Mouse (Mus musculus): ENCODE data around the gene Ccdc27.

Gene Ccdc27

DNA sequence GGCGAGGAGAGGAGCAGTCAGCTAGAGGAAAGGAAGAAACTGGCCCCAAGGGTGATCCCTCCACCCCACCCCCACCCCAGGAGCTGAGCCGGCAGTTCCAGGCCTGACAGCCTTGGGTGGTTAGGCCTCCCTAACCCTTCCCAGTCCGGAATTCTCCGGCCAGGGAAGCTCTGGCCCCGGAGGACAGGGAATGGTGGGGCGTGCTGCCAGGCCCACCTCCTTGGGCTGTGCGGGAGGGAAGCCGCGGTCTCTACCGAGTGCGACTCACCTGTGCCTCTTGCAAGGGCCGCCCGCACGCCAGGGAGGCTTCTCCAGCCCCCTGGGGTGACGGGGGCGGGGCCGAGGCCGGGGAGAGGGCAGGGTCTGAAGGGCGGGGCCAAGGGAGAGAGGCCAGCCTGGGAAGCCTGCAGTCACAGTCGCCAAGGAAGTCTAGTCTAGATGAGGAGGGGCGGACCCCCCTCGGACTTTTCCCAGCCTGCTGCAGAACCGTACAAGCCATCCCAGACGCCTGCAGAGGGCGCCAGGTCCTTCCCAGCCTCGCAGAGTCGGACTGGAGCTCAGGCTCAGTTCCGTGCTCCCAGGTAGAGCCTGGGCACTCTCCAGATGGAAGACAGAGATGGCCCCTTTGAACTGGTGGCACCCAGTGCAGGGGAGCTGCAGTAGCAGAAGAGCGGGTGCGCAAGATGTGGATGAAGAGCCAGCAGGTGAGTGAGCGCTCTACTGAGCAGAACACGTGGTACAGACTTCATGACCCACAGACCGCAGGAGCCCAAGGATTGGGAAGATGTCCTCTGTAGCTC, 16.6 kb downstream of the Ccdc27 start, which contains the start of gene Smim1:
TSS of gene Smim1 (minus strand) at position 590 of the 800 bp plus-strand sequence.
- DNase-seq (ENCODE audit: low spot score) = no peak

GRCm38 (mm10) chr4:154024729-154025521, 17.6 kb downstream of the Ccdc27 start:
- DNase-seq (ENCODE audit: low spot score) = no peak

DNA sequence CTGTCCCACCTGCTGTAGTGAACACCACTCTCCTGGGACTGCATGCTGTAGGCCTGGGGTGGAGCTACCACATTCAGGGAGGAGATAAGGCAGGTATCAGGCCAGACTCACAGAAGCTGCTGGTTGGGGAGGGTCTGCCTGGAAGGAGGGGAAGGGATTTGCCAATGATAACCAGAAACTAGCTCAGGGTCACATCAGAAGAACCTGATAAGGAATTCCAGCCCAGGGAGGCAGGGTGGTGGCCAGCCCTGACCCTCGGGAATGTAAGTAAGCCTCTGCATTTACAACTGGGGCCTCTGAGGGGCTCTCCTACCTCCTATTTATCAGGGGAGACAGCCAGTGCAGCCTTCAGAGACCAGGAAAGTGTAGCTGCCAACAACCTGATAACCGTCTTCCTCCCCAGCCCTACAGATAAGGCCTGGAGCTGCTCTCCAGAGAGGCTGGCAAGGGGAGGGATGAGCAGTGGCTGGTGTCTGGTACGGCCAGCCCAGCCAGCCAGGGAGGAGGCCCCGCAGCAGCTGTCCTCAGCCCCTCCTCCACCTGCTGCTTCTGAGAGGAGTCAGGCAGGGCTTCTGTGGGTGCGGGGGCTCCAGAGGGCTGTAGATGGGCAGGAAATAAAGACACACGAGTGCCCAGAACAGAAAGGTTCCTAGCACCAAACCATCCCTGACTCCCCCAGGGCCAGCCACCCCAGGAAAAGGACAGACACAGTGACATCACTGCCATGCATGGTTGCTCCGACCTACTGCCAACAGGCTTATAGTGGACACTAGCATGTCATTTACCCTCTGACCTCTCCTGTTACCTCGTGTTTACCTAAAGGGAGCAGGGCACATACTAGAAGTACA, 18.5 kb downstream of the Ccdc27 start:
- no peak for DNase-seq (ENCODE audit: low spot score)

GRCm38 (mm10) chr4:154022844-154023243, 19.6 kb downstream of the Ccdc27 start:
- DNase-seq (ENCODE audit: low spot score) = no peak

- DNase-seq (ENCODE audit: low spot score) = no peak
Observed at GRCm38 (mm10) chr4:154022407-154022806, 20.1 kb downstream of the Ccdc27 start.

DNA sequence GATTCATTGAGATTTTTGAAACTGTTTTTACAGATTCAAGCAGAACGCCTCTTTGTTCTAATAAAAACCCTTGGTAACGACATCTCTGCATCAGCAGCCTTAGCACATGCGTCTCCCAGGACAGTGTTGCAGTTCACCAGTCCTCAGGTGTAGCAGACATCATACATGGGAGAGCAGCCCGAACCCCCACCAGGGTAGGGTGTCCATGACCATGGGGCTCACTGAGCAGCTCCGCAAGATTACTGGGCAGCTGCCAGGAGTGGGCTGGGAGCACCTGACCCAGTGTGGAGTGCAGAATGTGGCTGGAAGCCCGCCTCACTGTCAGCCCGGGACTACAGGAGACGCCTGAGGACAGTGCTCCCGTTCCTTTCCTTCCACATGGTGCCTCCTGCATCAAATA, 21.0 kb downstream of the Ccdc27 start:
- DNase-seq (ENCODE audit: low spot score) = no peak

DNA sequence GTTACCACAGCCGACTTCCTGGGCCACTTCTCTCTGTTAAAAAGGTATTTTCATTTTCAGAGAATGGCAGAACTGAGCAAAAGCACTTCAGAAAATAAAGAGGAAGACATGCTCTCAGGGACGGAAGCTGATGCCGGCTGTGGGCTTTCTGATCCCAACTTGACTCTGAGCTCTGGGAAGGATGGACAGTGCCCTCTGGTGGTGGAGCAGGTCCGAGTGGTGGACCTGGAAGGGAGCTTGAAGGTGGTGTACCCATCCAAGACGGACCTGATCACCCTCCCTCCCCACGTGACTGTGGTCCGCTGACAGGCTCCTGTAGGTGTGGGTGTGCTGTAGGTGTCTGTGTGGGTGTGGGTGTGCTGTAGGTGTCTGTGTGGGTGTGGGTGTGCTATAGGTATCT, 22.9 kb downstream of the Ccdc27 start:
- DNase-seq (ENCODE audit: low spot score) = no peak

- no peak for DNase-seq (ENCODE audit: low spot score)
Observed at GRCm38 (mm10) chr4:154015476-154015875, 27.0 kb downstream of the Ccdc27 start.

DNA sequence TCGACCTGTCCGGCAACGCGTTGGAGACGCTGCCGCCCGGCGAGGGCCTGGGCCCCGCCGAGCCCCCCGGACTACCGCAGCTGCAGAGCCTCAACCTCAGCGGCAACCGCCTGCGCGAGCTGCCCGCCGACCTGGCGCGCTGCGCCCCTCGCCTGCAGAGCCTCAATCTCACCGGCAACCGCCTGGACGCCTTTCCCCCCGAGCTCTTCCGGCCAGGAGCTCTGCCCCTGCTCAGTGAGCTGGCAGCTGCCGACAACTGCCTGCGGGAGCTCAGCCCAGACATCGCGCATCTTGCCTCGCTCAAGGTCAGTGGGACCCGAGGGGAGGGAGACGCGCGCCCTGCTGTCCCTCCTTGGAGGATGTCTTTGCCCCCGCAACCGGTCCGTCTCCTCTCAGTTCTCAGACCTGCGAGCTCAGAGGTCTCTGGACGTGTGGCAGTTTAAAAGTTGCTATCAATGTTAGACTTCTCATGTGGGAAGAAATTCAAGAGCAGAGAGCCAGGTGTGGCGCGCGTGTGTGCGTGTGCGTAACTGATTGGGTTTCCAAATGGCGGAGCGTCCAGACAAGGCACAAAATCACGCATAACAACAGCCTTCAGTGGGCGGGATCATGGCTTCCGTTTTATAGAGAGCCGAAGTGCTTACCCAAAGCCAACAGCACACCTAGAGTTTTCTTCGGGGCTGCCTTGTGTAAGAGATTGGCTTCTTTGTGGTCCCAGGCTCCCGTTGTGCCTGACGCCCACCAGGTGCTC, 30.2 kb downstream of the Ccdc27 start:
- peak; percentile 34 for DNase-seq (ENCODE audit: low spot score)

DNA sequence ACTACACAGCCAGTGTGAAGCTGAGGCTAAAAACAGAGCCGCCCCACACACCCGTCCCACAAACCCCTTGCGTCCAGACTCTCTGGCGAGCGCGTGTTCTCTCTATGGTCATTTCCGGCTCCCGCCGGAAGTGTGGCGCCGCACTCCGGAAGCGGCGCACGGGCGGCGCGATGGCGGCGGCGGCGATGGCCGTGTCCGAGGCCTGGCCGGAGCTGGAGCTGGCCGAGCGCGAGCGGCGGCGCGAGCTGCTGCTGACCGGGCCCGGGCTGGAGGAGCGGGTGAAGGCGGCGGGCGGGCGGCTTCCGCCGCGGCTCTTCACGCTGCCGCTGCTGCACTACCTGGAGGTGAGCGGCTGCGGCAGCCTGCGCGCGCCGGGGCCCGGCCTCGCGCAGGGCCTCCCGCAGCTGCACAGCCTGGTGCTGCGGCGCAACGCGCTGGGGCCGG, 30.8 kb downstream of the Ccdc27 start, which contains the start of gene Lrrc47:
TSS of gene Lrrc47 (plus strand) at position 86 of the 444 bp plus-strand sequence.
- DNase-seq (ENCODE audit: low spot score) = peak; percentile 66

- DNase-seq (ENCODE audit: low spot score) = no peak
Observed at GRCm38 (mm10) chr4:154010907-154011645, 31.4 kb downstream of the Ccdc27 start.

- DNase-seq (ENCODE audit: low spot score) = no peak
Observed at GRCm38 (mm10) chr4:154007759-154008158, 34.7 kb downstream of the Ccdc27 start.

DNA sequence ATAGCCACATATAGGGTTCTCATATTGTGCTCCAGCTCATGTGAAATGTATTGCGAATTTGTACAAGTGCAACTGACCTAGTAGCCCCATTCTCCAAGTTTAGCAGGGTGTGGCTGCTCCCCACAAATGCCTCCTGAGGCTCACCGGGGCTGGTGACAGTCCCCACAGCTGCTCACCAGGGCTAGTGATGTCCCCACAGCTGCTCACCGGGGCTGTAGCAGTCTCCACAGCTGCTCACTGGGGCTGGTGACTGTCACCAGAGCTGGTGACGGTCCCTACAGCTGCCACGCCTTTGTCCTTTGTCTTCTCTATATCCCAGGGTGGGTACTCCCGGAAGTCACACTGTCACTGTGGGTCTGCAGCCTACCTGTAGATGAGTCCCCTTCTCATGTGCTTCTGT, 36.2 kb downstream of the Ccdc27 start:
- DNase-seq (ENCODE audit: low spot score) = no peak

- no peak for DNase-seq (ENCODE audit: low spot score)
Observed at GRCm38 (mm10) chr4:154005488-154005887, 37.0 kb downstream of the Ccdc27 start.

DNA sequence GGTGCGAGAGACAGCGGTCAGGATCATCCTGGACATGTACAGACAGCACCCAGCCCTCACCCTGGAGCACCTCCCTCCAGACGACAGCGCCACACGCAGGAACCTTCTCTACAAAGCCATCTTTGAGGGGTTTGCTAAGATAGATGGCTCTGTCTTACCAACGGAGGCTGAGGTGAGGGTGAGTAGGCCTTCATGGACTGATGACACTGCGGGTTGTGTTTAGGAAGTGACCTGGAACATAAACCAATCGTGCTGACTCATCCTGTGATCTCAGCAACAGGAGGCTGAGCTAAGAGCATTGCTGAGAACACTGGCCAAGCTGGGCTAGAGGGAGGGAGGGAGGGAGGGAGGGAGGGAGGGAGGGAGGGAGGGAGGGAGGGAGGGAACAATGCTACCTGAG, 49.0 kb downstream of the Ccdc27 start:
- DNase-seq (ENCODE audit: low spot score) = no peak

GRCm38 (mm10) chr4:153992715-153993114, 49.8 kb downstream of the Ccdc27 start:
- DNase-seq (ENCODE audit: low spot score) = no peak

DNA sequence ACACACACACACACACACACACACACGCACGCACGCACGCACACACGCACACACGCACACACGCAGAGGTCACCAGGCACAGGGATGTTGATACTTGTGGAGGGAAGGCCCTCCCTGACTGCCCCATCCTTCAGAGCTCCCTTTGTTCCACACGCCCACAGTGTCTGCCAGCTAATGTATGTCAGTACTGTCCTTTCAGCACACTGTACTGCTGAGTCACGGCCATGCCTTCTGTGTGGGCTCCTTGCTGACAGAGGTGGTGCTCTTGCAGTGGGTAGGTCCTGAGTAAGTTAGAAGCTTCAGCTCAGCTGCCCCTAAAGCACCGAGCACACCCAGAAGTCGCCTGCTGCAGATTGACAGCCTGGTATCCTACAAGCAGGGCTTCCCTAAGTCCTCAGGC, 62.0 kb downstream of the Ccdc27 start:
- DNase-seq (ENCODE audit: low spot score) = no peak

DNA sequence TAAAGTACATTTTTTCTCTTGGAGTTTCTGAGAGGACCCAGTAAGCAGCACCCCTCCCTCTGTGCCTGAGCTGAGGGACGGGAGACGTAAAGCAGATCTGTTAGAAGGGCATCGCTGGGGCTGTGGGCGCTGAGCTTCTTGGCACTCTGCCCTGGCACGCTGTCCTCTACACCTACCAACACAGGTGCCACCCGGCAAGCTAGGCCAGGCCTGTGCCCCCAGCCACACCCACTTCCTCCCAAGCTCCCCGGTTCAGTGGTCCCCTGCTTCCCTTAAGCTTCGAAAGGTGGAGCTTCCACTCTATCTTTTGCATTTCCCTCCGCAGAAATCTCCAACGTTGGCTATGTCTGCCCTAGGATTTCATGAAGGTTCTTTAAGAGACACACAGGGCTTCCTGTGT, 63.2 kb downstream of the Ccdc27 start:
- no peak for DNase-seq (ENCODE audit: low spot score)

Measured in T-cell, adult 2 months (primary cell).